Mouse (Mus musculus): ENCODE data around the gene Prm1.
A peak's percentile ranks its signal among the peaks of the same experiment; 100 is the strongest.

- TF ChIP-seq MAX (IDR thresholded peaks at IDR 0.05; ENCODE audit: low read depth) = no peak
- TF ChIP-seq REST (IDR thresholded peaks at IDR 0.05; ENCODE audit: insufficient read depth, insufficient read length) = no peak
- TF ChIP-seq POLR2A (IDR thresholded peaks at IDR 0.05; ENCODE audit: insufficient read length, low read depth) = no peak
- TF ChIP-seq MYOG (IDR thresholded peaks at IDR 0.05; ENCODE audit: control insufficient read depth in 1 of 3, insufficient read depth in 1 of 3, insufficient read length in 2 of 3, low read depth in 2 of 3) = peak; percentile 33 to 91 (median 80)
- peak; percentile 38 for TF ChIP-seq TCF12 (IDR thresholded peaks at IDR 0.05; ENCODE audit: insufficient read depth, poor library complexity, severe bottlenecking)
- TF ChIP-seq POLR2AphosphoS2 (IDR thresholded peaks at IDR 0.05; ENCODE audit: insufficient read length, low read depth) = no peak
- TF ChIP-seq CEBPB (IDR thresholded peaks at IDR 0.05; ENCODE audit: insufficient read depth, poor library complexity, severe bottlenecking) = 0 out of 2 replicates have a peak, but pooled peaks have one; percentile 7
- TF ChIP-seq USF1 (IDR thresholded peaks at IDR 0.05; ENCODE audit: low read depth) = no peak
- TF ChIP-seq MYOD1 (IDR thresholded peaks at IDR 0.05; ENCODE audit: control insufficient read depth in 1 of 3, insufficient read length in 2 of 3, low read depth in 2 of 3) = peak; percentile 20 to 94 (median 93)
- peak; percentile 43 for TF ChIP-seq TCF3 (IDR thresholded peaks at IDR 0.05; ENCODE audit: insufficient read length, low read depth)
- no peak for TF ChIP-seq E2F4 (IDR thresholded peaks at IDR 0.05; ENCODE audit: insufficient read depth)
These were observed 29.3 kb downstream of the Prm1 start for GRCm38 (mm10) chr16:10776322-10776721.
